Mouse (Mus musculus) left cerebral cortex, postnatal 4 days (tissue): Measurements from ENCODE around the gene Zbtb8a. TPM values are rescaled to one million over a fixed set of nuclear protein-coding genes. Genes with fewer than 3 reads are reported as not detected.

ENCODE experiments used
- DNase-seq: peaks from one replicate; pipeline ENCODE4 v3.0.0-alpha.2; 2022
- intact Hi-C: fragments of 180-260 bp; cut with DNase I; formaldehyde crosslinking; loops from one replicate; pipeline ENCODE4 v1.15.1; 2025
- total RNA-seq, 2 experiments: library from RNA; stranded (reverse); gene quantifications; 2 replicates each; pipeline ENCODE4 v1.2.3; 2021

Zbtb8a gene
- total RNA-seq, 2 experiments from 2014 or later = 9.8 to 11.3 TPM

GRCm38 (mm10) chr4:129341888-129342287, 36.0 kb downstream of the Zbtb8a start:
- intact Hi-C loops = no loop called here
- DNase-seq = no peak

DNA sequence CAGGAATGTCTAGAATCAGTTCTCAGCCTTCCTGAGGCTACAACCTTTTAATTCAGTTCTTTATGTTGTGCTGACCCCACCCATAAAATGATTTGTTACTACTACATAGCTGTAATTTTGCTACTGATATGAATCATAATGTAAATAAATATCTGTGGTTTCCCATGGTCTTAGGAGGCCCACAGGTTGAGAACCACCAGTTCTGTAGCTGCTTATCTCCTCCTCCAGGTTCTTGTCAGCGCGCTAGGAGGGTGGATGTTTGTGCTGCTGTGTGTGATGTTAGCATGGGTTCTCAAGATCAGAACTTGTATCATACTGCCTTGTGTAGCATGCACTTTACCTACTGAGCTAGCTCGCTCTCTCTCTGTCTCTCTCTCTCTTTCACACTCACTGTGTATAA, 38.2 kb downstream of the Zbtb8a start:
- intact Hi-C loops = no loop called here
- no peak for DNase-seq

GRCm38 (mm10) chr4:129336291-129336690, 41.6 kb downstream of the Zbtb8a start:
- intact Hi-C loops = no loop called here
- no peak for DNase-seq

DNA sequence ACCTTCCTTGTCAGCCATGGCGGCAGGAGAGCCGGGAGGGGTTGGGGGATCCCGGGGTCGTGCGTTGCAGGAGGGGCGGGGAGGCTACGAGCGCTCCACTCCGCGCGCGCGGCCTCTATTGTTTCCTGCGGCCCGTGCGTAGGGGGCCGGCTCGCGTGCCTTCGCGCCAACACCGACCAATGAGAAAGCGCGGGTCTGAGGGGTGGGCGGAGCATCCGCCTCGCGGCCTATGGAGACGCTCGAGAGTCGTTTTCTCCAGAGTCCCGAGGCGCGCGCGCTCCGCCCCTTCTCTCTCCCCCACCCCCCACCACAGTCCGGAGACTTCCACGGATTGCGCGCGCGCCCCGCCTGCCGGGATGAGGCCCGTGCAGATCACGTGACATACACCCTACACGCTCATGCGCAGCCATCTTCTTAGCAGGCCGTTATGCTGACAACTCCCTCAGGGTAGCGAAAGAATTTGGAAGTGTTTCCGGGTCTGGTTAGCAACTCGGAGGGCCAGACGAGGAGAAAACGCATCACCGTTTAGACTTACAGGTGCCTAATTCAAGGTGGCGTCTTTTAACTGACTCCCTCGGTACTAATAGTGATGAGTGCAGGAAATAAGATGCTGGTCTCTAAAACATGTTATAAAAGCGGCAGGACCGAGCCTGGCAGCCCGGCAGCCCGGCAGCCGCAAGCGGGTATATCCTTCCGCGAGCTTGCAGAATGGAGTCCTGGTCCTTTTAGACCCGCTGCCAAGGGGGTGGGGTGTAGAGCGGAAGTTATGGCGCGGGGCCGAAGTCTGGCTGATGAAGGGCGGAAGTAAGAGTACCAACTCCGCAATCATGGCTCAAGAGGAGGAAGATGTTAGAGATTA, 42.5 kb downstream of the Zbtb8a start, which contains the start of the genes Rbbp4 and Zbtb8os:
TSS of gene Rbbp4 (minus strand) at position 155 of the 859 bp plus-strand sequence.
TSS of gene Zbtb8os (plus strand) at position 480 of the 859 bp plus-strand sequence.
- DNase-seq = peak; percentile 99
- intact Hi-C loops = no loop called here

DNA sequence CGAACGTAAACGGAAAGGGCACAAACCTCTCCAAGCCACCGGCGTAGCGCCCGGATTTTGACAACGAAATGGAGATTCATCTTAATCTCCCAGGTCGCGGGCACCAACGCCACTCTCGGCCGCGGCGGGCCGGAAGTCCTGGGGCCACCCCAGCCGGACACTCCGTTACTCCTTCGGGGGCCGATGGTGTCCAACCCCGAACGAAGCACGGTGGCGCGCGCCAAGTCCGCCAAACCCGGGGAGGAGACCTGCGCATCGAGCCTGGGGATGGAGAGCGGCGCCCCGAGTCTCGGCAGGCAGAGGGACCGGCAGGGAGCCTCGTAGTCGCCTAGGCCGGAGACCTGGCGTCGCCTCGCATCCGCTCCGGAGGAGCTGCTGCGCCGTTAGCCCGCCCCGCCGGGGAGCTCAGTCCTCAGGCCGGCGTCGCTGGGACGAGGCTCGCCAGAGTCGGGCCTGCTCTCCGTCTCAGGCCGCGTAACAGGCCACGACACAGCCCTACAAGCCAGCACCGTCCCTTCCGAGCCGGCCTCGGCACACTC, 43.2 kb downstream of the Zbtb8a start:
- intact Hi-C loops = no loop called here
- DNase-seq = no peak

GRCm38 (mm10) chr4:129332846-129333245, 45.1 kb downstream of the Zbtb8a start:
- DNase-seq = no peak
- intact Hi-C loops = no loop called here

DNA sequence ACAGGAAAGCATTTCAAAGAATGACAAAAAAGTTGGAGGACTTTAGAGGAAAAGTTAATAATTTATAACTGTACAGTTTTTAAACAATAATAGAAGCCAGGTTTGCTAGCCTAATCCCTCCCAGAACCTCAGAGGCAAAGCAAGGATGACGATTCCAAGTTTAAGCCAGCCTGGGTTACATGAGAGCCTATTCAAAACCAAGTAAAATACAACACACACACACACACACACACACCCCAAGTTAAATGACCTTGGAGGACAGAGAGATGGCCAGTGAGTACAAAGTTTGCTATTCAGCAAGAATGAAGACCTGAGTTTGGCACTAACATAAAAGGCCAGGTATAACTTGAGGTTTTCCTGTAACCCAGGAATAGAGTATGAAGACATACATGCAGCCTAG, 51.7 kb downstream of the Zbtb8a start:
- intact Hi-C loops = no loop called here

DNA sequence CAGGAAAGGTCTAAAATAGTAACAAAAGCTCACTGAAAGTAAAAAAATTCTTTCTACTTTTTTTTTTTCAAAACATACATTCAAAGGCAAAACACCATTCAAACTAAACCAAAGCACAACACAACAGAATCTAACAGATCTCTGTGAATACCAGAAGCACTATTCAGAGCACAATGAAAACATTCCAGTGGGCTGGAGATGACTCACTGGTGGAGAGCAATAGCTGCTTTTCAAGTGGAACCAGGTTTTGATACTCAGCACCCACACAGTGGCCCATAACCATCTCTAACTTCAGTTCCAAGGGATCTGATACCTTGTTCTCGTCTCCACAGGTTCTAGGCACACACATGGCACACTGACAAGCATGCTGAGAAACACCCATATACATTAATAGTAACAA, 53.2 kb downstream of the Zbtb8a start:
- DNase-seq = no peak

More for the DNA sequence above, 51.7 kb downstream of the Zbtb8a start:
- DNase-seq = no peak

DNA sequence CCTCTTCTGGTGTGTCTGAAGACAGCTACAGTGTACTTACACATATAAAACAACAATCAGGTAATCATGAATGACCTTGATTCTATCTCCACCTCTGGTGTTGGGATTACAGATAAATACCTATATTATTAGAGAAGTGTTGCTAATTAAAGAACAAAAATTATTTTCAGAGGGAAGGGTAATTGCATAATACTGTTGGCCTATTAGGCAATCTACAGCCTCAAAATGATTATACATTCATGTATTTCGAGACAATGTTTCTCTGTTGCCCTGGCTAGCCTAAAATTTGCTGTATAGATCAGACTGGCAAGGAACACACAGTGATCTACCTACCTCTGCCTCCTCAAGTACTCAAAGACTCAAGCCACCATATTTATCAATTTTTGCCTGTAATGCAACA, 54.4 kb downstream of the Zbtb8a start:
- DNase-seq = no peak
- intact Hi-C loops = no loop called here

More for the DNA sequence above, 53.2 kb downstream of the Zbtb8a start:
- intact Hi-C loops = no loop called here

- intact Hi-C loops = no loop called here
- no peak for DNase-seq
These were observed 55.9 kb downstream of the Zbtb8a start for GRCm38 (mm10) chr4:129322042-129322441.

DNA sequence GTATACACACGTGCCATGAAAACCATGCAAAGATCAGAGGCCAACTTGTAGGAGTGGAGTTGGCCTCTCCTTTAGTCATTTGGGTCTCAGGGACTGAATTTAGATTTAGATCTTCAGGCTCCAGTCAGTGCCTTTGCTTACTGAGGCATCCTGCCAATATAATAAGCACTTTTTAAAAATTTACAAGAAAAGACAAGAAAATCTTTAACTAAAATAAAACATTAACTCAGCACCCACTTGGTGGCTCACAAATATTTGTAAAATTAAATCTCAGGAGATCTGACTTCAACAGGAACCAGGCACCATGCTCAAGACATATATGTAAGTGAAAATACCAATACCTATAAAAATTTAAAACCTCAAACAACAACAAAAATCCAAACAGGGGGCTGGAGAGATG, 57.0 kb downstream of the Zbtb8a start:
- intact Hi-C loops = no loop called here
- no peak for DNase-seq

DNA sequence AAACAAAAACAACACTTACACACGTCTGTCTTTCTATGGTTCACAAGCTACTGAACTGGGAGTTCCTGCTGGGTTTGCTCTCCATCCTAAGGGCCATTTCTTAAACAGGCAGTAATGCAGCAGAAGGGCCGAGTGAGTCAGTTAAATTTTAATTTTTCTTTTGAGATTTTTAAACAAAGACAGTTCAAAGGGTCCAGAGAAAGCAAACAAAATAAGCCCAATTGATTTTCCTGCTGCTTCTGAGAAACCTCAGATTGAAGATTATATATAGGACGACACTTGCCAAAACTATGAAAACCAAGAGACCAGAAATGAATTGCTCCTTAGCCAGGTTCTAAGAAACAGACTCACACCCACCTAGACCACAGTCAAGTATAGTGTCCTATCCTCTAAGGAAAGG, 64.0 kb downstream of the Zbtb8a start:
- intact Hi-C loops = no loop called here
- no peak for DNase-seq

GRCm38 (mm10) chr4:129307936-129308335, 70.0 kb downstream of the Zbtb8a start:
- intact Hi-C loops = no loop called here
- DNase-seq = no peak

DNA sequence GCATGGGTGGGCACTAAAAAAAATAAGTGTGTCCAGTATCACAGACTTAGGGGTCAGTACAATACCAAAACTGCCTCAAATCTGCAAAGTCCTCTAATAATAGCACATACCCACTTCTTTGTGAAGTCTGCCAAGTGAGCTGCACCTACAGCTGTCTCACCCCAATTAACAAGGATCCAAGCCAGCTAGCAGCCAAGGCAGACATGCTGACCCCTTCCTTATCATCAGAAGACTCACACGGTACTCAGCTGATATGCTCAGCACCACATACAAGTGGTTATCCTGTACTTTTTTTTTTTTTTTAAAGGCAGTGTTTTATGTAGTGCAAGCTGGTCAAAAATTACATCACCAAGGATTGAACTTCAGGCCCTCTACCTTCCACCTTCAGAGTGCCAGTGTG, 73.6 kb downstream of the Zbtb8a start:
- no peak for DNase-seq
- intact Hi-C loops = no loop called here

- intact Hi-C loops = no loop called here
- DNase-seq = no peak
These were observed 74.1 kb downstream of the Zbtb8a start for GRCm38 (mm10) chr4:129303816-129304215.

Other genes with a start within 250 kb of the Zbtb8a start
- 10 to 100 TPM; 16.4 to 18.0 TPM for gene Fndc5, start 241.1 kb downstream of the Zbtb8a start, total RNA-seq
- 10 to 100 TPM; 40.5 to 42.1 TPM for gene S100pbp, start 188.4 kb downstream of the Zbtb8a start, total RNA-seq
- gene Yars, start 188.4 kb downstream of the Zbtb8a start, total RNA-seq = 100 to 1,000 TPM; 113 to 121 TPM
- 10 to 100 TPM in 1 of 2 experiments, 1 to 10 TPM in 1; 9.7 to 11.7 TPM for gene C77080, start 116.7 kb downstream of the Zbtb8a start, total RNA-seq
- 1 to 10 TPM in 1 of 2 experiments, under 1 TPM in 1; 0.58 to 1.6 TPM for gene Sync, start 90.5 kb downstream of the Zbtb8a start, total RNA-seq
- 100 to 1,000 TPM; 156 to 186 TPM for gene Rbbp4, start 42.7 kb downstream of the Zbtb8a start, total RNA-seq
- 10 to 100 TPM; 18.0 to 18.5 TPM for gene Zbtb8os, start 42.4 kb downstream of the Zbtb8a start, total RNA-seq
- 1 to 10 TPM; 6.3 to 6.6 TPM for gene Zbtb8b, start 62.7 kb upstream of the Zbtb8a start, total RNA-seq
- gene Bsdc1, start 83.5 kb upstream of the Zbtb8a start, total RNA-seq = 10 to 100 TPM; 38.5 to 40.7 TPM
- 1 to 10 TPM; 1.0 TPM for gene Tssk3, start 112.9 kb upstream of the Zbtb8a start, total RNA-seq
- gene Fam229a, start 113.1 kb upstream of the Zbtb8a start, total RNA-seq = not detected
- 1,000 to 10,000 TPM; 1,277 to 1,311 TPM for gene Marcksl1, start 135.5 kb upstream of the Zbtb8a start, total RNA-seq
- 10 to 100 TPM; 39.8 to 43.5 TPM for gene Hdac1, start 164.6 kb upstream of the Zbtb8a start, total RNA-seq
- gene Lck, start 195.5 kb upstream of the Zbtb8a start, total RNA-seq = 10 to 100 TPM; 14.1 to 15.2 TPM
- gene Fam167b, start 200.4 kb upstream of the Zbtb8a start, total RNA-seq = not detected
- gene Eif3i, start 222.5 kb upstream of the Zbtb8a start, total RNA-seq = 100 to 1,000 TPM; 137 to 143 TPM
- 100 to 1,000 TPM in 1 of 2 experiments, 10 to 100 TPM in 1; 99.9 to 102 TPM for gene Tmem234, start 222.6 kb upstream of the Zbtb8a start, total RNA-seq
- gene Dcdc2b, start 236.1 kb upstream of the Zbtb8a start, total RNA-seq = 1 to 10 TPM; 3.4 to 4.0 TPM
- 10 to 100 TPM; 26.1 to 28.8 TPM for gene Iqcc, start 241.0 kb upstream of the Zbtb8a start, total RNA-seq
- 100 to 1,000 TPM; 125 to 131 TPM for gene Ccdc28b, start 245.8 kb upstream of the Zbtb8a start, total RNA-seq